ENCODE assay signal across 10 mouse cellular contexts in genomic region chr7:88027411-88028132, GRCm38 (mm10).
A peak's percentile ranks its signal among the peaks of the same experiment; 100 is the strongest.
DNase-seq lines count a peak whose midpoint lies in the region; ATAC-seq and TF ChIP-seq lines count a peak whose summit lies in the region.
"Had no signal": no experiment of that assay in that cellular context is flagged by ENCODE, and none has a peak within 500 bp of the region (broad histone marks: within the 10 kb centered on the region; RNA-seq: fewer than 3 reads in every experiment).

No protein-coding gene starts in this region.

- TF ChIP-seq CTCF in cerebellum, adult 2 months (IDR thresholded peaks at IDR 0.05; ENCODE audit: borderline replicate concordance, insufficient read depth, low read depth, low read length) = no peak

- H3K27me3 ChIP-seq in hindbrain, embryonic 16.5 days (replicated peaks; ENCODE audit: control insufficient read depth, insufficient read depth, low read length) = no peaks in the 10 kb centered on the region
- no peaks in the 10 kb centered on the region for H3K27me3 ChIP-seq in hindbrain, embryonic 10.5 days (ENCODE audit: insufficient read depth, poor library complexity, severe bottlenecking)
- no peaks in the 10 kb centered on the region for H3K27me3 ChIP-seq in embryonic facial prominence, embryonic 15.5 days
- H3K27me3 ChIP-seq in cerebellum, adult 2 months (ENCODE audit: control insufficient read depth, insufficient read depth, low read length) = no peaks in the 10 kb centered on the region
- H3K27me3 ChIP-seq: heart, embryonic 13.5 days; megakaryocyte, embryonic 14.5 days had no signal

- WGBS in hindbrain, embryonic 16.5 days = 63% methylated on average over 3 of the region's 3 CpGs
- whole genome bisulfite sequencing in hindbrain, embryonic 10.5 days = 81% methylated on average over 3 of the region's 3 CpGs
- WGBS in embryonic facial prominence, embryonic 15.5 days = 23% methylated on average over 3 of the region's 3 CpGs
- WGBS in cerebellum, adult 2 months = 9% methylated on average over 3 of the region's 3 CpGs

- TF ChIP-seq POLR2A in cerebellum, adult 2 months (IDR thresholded peaks at IDR 0.05; ENCODE audit: borderline replicate concordance, insufficient read depth, low read length) = no peak

- H3K27ac ChIP-seq in hindbrain, embryonic 16.5 days (ENCODE audit: low read depth, low read length) = no peak overlapping the region
- no peak overlapping the region for H3K27ac ChIP-seq in hindbrain, embryonic 10.5 days
- H3K27ac ChIP-seq in embryonic facial prominence, embryonic 15.5 days (replicated peaks) = no peak overlapping the region
- H3K27ac ChIP-seq in cerebellum, adult 2 months (ENCODE audit: insufficient read depth, low read length) = no peak overlapping the region
- H3K27ac ChIP-seq: heart, embryonic 13.5 days had no signal

- H3K4me2 ChIP-seq in hindbrain, embryonic 16.5 days (ENCODE audit: low read length) = no peak overlapping the region
- H3K4me2 ChIP-seq in embryonic facial prominence, embryonic 15.5 days (replicated peaks) = no peak overlapping the region
- H3K4me2 ChIP-seq: heart, embryonic 13.5 days had no signal

- no peaks in the 10 kb centered on the region for H3K4me1 ChIP-seq in hindbrain, embryonic 16.5 days (ENCODE audit: control insufficient read depth, insufficient read depth, low read depth, low read length)
- no peaks in the 10 kb centered on the region for H3K4me1 ChIP-seq in hindbrain, embryonic 10.5 days (replicated peaks)
- no peaks in the 10 kb centered on the region for H3K4me1 ChIP-seq in embryonic facial prominence, embryonic 15.5 days
- H3K4me1 ChIP-seq in cerebellum, adult 2 months (ENCODE audit: control insufficient read depth, insufficient read depth, low read length) = no peaks in the 10 kb centered on the region; the same call in 1 of the 2 replicates
- H3K4me1 ChIP-seq: heart, embryonic 13.5 days; megakaryocyte, embryonic 14.5 days had no signal

- H3K4me3 ChIP-seq in hindbrain, embryonic 16.5 days (ENCODE audit: low read length) = no peak overlapping the region
- no peak overlapping the region for H3K4me3 ChIP-seq in hindbrain, embryonic 10.5 days
- no peak overlapping the region for H3K4me3 ChIP-seq in embryonic facial prominence, embryonic 15.5 days (replicated peaks)
- H3K4me3 ChIP-seq in cerebellum, adult 2 months (replicated peaks; ENCODE audit: insufficient read depth, low read depth, low read length) = no peak overlapping the region
- H3K4me3 ChIP-seq: heart, embryonic 13.5 days; megakaryocyte, embryonic 14.5 days had no signal

- peak; percentile 80; the same call in 1 of the 2 replicates for ATAC-seq in hindbrain, embryonic 16.5 days
- peak; percentile 85 for ATAC-seq in embryonic facial prominence, embryonic 15.5 days (ENCODE audit: insufficient number of reproducible peaks, low FRiP score, low TSS enrichment, low read depth)

- H3K9me3 ChIP-seq in hindbrain, embryonic 16.5 days (ENCODE audit: control insufficient read depth, low read length) = no peaks in the 10 kb centered on the region
- H3K9me3 ChIP-seq in hindbrain, embryonic 10.5 days = no peaks in the 10 kb centered on the region
- no peaks in the 10 kb centered on the region for H3K9me3 ChIP-seq in embryonic facial prominence, embryonic 15.5 days (replicated peaks)
- H3K9me3 ChIP-seq: heart, embryonic 13.5 days; megakaryocyte, embryonic 14.5 days had no signal

- no peaks in the 10 kb centered on the region for H3K36me3 ChIP-seq in hindbrain, embryonic 16.5 days (ENCODE audit: control insufficient read depth, insufficient read depth, low read length)
- no peaks in the 10 kb centered on the region for H3K36me3 ChIP-seq in hindbrain, embryonic 10.5 days
- H3K36me3 ChIP-seq in embryonic facial prominence, embryonic 15.5 days = no peaks in the 10 kb centered on the region
- H3K36me3 ChIP-seq: heart, embryonic 13.5 days had no signal

- DNase-seq in hindbrain, embryonic 10.5 days (ENCODE audit: low spot score) = no peak
- DNase-seq in layer of hippocampus, adult 9-10 months (ENCODE audit: low spot score) = peak; percentile 31
- peak; percentile 2 for DNase-seq in lung, postnatal 25 days (ENCODE audit: low spot score)
- DNase-seq in thymus, postnatal 0 days (ENCODE audit: low spot score) = no peak
- no peak for DNase-seq in cerebellum, adult 2 months
- DNase-seq: cerebellum, adult 11 months had no signal

- no peak overlapping the region for H3K9ac ChIP-seq in hindbrain, embryonic 16.5 days (ENCODE audit: low read depth, low read length)
- H3K9ac ChIP-seq in embryonic facial prominence, embryonic 15.5 days = no peak overlapping the region
- H3K9ac ChIP-seq: heart, embryonic 13.5 days had no signal

Comparison
In these comparisons a context has a peak if more than half of its experiments do, and no peak if none do; other contexts are left out.
1. DNase-seq: peak in layer of hippocampus, adult 9-10 months (single experiment) and lung, postnatal 25 days (single experiment); none in hindbrain, embryonic 10.5 days (single experiment), thymus, postnatal 0 days (single experiment) and cerebellum, adult 2 months (0 of 2).